Mouse (Mus musculus) left cerebral cortex, postnatal 4 days (tissue): Measurements from ENCODE around the gene Herpud2. TPM values are rescaled to one million over a fixed set of nuclear protein-coding genes. Genes with fewer than 3 reads are reported as not detected.
"Not testable (repeated sequence)": the region's sequence is repeated elsewhere in the genome, so short reads cannot be mapped to it uniquely, and the experiment has no call there.

Experiments used
- DNase-seq: peaks from one replicate; pipeline ENCODE4 v3.0.0-alpha.2; 2022
- intact Hi-C: fragments of 180-260 bp; cut with DNase I; formaldehyde crosslinking; loops from one replicate; pipeline ENCODE4 v1.15.1; 2025
- total RNA-seq, 2 experiments: library from RNA; stranded (reverse); gene quantifications; 2 replicates each; pipeline ENCODE4 v1.2.3; 2021

The Herpud2 gene
- total RNA-seq, 2 experiments from 2014 or later = 46.9 TPM

GRCm38 (mm10) chr9:25150791-25151610 is 619 bp downstream of the Herpud2 start:
- no peak for DNase-seq
- intact Hi-C loops = loop anchor here (10.0 kb wide), 1 partner anchor 154 kb away; no protein-coding TSS in a partner anchor

- intact Hi-C loops = no loop called here
- DNase-seq = no peak
Measured at GRCm38 (mm10) chr9:25148767-25149166, 2.9 kb downstream of the Herpud2 start.

- DNase-seq = no peak
- intact Hi-C loops = no loop called here
Measured at GRCm38 (mm10) chr9:25145925-25146324, 5.7 kb downstream of the Herpud2 start.

- DNase-seq = no peak
- intact Hi-C loops = no loop called here
Measured at GRCm38 (mm10) chr9:25143950-25144349, 7.7 kb downstream of the Herpud2 start.

- no peak for DNase-seq
- intact Hi-C loops = no loop called here
Measured at GRCm38 (mm10) chr9:25142988-25143387, 8.6 kb downstream of the Herpud2 start.

GRCm38 (mm10) chr9:25142041-25142440 is 9.6 kb downstream of the Herpud2 start:
- intact Hi-C loops = no loop called here
- DNase-seq = no peak

GRCm38 (mm10) chr9:25140330-25140729 is 11.3 kb downstream of the Herpud2 start:
- intact Hi-C loops = no loop called here
- no peak for DNase-seq

- intact Hi-C loops = no loop called here
Measured at GRCm38 (mm10) chr9:25138900-25139299, 12.7 kb downstream of the Herpud2 start.

GRCm38 (mm10) chr9:25132920-25133319 is 18.7 kb downstream of the Herpud2 start:
- intact Hi-C loops = no loop called here
- DNase-seq = no peak

More at GRCm38 (mm10) chr9:25138900-25139299, 12.7 kb downstream of the Herpud2 start:
- no peak for DNase-seq

- intact Hi-C loops = no loop called here
- DNase-seq = no peak
Measured at GRCm38 (mm10) chr9:25132253-25132652, 19.4 kb downstream of the Herpud2 start.

GRCm38 (mm10) chr9:25124048-25124447 is 27.6 kb downstream of the Herpud2 start:
- no peak for DNase-seq
- intact Hi-C loops = no loop called here

- intact Hi-C loops, DNase-seq: not testable (repeated sequence)
Measured at GRCm38 (mm10) chr9:25123590-25123989, 28.0 kb downstream of the Herpud2 start.

GRCm38 (mm10) chr9:25104638-25105037 is 47.0 kb downstream of the Herpud2 start:
- DNase-seq = peak; percentile 17
- intact Hi-C loops = no loop called here

- intact Hi-C loops = no loop called here
Measured at GRCm38 (mm10) chr9:25102881-25103280, 48.7 kb downstream of the Herpud2 start.

GRCm38 (mm10) chr9:25090853-25091252 is 60.8 kb downstream of the Herpud2 start:
- DNase-seq = no peak
- intact Hi-C loops = no loop called here

More at GRCm38 (mm10) chr9:25102881-25103280, 48.7 kb downstream of the Herpud2 start:
- DNase-seq = no peak

- intact Hi-C loops = no loop called here
- DNase-seq = no peak
Measured at GRCm38 (mm10) chr9:25089122-25089521, 62.5 kb downstream of the Herpud2 start, which contains the start of gene Gm10181. Gene Gm10181 (plus strand): TSS chr9:25089422.

- DNase-seq = no peak
- intact Hi-C loops = no loop called here
Measured at GRCm38 (mm10) chr9:25076505-25076904, 75.1 kb downstream of the Herpud2 start.

GRCm38 (mm10) chr9:25075977-25076376 is 75.6 kb downstream of the Herpud2 start:
- intact Hi-C loops = no loop called here
- DNase-seq = no peak

- DNase-seq = no peak
- intact Hi-C loops = no loop called here
Measured at GRCm38 (mm10) chr9:25072666-25073065, 79.0 kb downstream of the Herpud2 start.

GRCm38 (mm10) chr9:25058726-25059125 is 92.9 kb downstream of the Herpud2 start:
- intact Hi-C loops = no loop called here
- DNase-seq = no peak
